Mouse (Mus musculus): ENCODE data around the gene Gmip. TPM values are rescaled to one million over a fixed set of nuclear protein-coding genes. Genes with fewer than 3 reads are reported as not detected.
A peak's percentile ranks its signal among the peaks of the same experiment; 100 is the strongest.

The Gmip gene
- polyA plus RNA-seq, 1 experiment from 2014 or later = 5.8 TPM

DNA sequence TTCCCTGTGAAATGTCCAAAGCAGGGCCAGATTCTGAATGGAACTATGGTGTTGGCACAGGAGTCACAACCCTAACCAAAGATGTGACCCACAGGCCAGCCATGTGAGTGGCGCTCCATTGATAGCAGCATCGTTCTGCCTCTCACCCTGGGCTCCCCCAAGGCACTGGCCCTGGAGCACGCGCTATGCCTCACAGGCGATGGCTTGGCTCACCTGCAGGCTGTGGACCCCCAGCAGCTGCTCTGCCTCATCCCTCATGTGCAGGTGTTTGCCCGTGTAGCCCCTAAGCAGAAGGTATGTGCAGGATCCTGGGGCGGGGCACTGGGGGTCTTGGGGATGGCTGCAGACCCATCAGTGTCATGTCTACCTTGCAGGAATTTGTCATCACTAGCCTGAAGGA lies 5.1 kb upstream of the Gmip start:
- WGBS = 95% methylated on average over 7 of the region's 7 CpGs
- no peak overlapping the region for H3K4me2 ChIP-seq
- no peak overlapping the region for H3K27ac ChIP-seq
- no peak overlapping the region for H3K9ac ChIP-seq (replicated peaks)
- ATAC-seq (ENCODE audit: insufficient number of reproducible peaks, insufficient read depth, low FRiP score, low TSS enrichment, low read depth) = no peak
- peaks cover 3% of the 10 kb centered on the region; the same call in 1 of the 2 replicates for H3K4me1 ChIP-seq (replicated peaks)
- H3K27me3 ChIP-seq = no peaks in the 10 kb centered on the region
- no peak overlapping the region for H3K4me3 ChIP-seq (replicated peaks)
- H3K36me3 ChIP-seq = peaks cover 98% of the 10 kb centered on the region
- no peaks in the 10 kb centered on the region for H3K9me3 ChIP-seq

DNA sequence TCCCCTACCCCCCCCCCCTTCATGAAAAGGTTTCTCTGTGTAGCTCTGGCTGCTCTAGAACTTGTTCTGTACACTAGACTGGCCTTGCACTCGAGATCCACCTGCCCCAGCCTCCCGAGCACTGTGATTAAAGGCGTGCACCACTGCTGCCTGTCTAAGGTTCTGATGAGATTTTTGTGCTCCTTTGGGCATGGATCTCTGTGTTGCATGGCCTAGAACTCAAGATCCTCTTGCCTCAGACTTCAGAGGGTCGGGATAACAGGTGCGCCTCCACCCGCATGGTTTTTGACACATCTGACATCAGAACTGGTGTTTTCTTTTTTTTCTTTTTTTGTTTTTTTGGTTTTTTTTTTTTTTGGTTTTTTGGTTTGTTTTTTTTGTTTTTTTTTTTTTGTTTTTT lies 3.9 kb upstream of the Gmip start:
- Histone ChIP-seq H3K4me3 (replicated peaks) (no peak overlapping the region), H3K36me3 (peaks cover 86% of the 10 kb centered on the region), H3K4me1 (replicated peaks) (peaks cover 13% of the 10 kb centered on the region), H3K4me2 (no peak overlapping the region), H3K9me3 (no peaks in the 10 kb centered on the region), H3K9ac (replicated peaks) (no peak overlapping the region), H3K27me3 (no peaks in the 10 kb centered on the region), H3K27ac (no peak overlapping the region)
- WGBS = 90% methylated on average over 6 of the region's 6 CpGs
- no peak for ATAC-seq (ENCODE audit: insufficient number of reproducible peaks, insufficient read depth, low FRiP score, low TSS enrichment, low read depth)

DNA sequence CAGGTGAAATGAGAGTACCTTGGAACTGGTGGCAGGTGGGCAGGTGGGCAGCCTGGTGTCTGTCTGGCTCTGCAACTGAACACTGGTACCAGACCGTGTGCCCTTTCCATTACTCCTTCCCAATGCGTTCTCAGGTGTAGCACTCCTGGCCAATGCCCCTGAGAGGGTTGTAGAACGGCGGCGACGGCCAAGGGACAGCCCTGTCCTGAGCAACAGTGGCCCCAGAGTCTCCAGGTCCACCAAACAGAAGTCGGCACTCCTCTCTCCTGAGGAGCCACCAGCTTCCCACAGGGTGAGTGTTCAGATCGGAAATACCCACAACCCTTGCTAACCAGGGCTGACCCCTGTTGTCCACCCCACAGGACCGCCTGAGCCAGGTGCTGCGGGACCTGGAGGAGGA lies 3.4 kb upstream of the Gmip start:
- Histone ChIP-seq H3K4me1 (replicated peaks) (peaks cover 13% of the 10 kb centered on the region), H3K27me3 (no peaks in the 10 kb centered on the region), H3K9ac (replicated peaks) (no peak overlapping the region), H3K36me3 (peaks cover 80% of the 10 kb centered on the region), H3K27ac (no peak overlapping the region), H3K4me3 (replicated peaks) (no peak overlapping the region), H3K4me2 (no peak overlapping the region), H3K9me3 (no peaks in the 10 kb centered on the region)
- ATAC-seq (ENCODE audit: insufficient number of reproducible peaks, insufficient read depth, low FRiP score, low TSS enrichment, low read depth) = no peak
- 90% methylated on average over 10 of the region's 10 CpGs for WGBS

DNA sequence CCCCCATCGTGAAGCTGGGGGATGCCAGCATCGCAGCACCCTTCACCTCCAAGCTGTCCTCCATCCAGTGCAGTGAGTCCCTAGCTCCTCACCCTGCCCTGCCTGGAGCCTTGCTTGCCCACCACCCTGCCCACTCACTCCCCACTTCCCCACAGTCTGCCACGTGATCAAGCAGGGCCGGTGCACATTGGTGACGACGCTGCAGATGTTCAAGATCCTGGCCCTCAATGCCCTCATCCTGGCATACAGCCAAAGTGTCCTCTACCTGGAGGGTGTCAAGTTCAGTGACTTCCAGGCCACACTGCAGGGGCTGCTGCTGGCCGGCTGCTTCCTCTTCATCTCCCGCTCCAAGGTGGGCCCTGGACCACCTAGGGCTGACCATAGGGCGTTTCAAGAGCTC lies 3.0 kb upstream of the Gmip start:
- Histone ChIP-seq H3K27me3 (no peaks in the 10 kb centered on the region), H3K9me3 (no peaks in the 10 kb centered on the region), H3K4me1 (replicated peaks) (peaks cover 13% of the 10 kb centered on the region), H3K36me3 (peaks cover 76% of the 10 kb centered on the region), H3K27ac (no peak overlapping the region), H3K9ac (replicated peaks) (no peak overlapping the region), H3K4me2 (no peak overlapping the region), H3K4me3 (replicated peaks) (no peak overlapping the region)
- 96% methylated on average over 9 of the region's 9 CpGs for WGBS
- no peak; the same call in 1 of the 2 replicates for ATAC-seq (ENCODE audit: insufficient number of reproducible peaks, insufficient read depth, low FRiP score, low TSS enrichment, low read depth)

DNA sequence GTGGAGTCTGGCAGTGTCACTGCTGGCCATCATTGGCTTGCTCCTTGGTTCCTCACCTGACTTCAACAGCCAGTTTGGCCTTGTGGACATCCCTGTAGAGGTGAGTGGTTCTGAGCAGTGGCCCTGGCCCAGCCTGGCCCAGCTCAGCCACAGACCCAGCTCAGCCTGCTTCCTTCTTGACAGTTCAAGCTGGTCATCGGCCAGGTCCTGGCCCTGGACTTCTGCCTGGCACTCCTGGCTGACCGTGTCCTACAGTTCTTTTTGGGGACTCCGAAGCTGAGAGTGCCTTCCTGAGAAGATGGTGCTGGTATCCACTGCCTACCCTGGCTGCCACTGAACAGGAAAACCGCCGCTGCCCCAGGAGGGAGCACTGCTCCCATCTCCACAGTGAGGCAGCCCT lies 1.2 kb upstream of the Gmip start:
- 0 out of 2 replicates have a peak overlapping the region, but pooled peaks have one; percentile 12 for H3K9ac ChIP-seq (replicated peaks)
- H3K4me2 ChIP-seq = no peak overlapping the region
- no peaks in the 10 kb centered on the region for H3K9me3 ChIP-seq
- H3K27ac ChIP-seq = no peak overlapping the region
- no peak overlapping the region for H3K4me3 ChIP-seq (replicated peaks)
- peaks cover 13% of the 10 kb centered on the region for H3K4me1 ChIP-seq (replicated peaks)
- peaks cover 67% of the 10 kb centered on the region for H3K36me3 ChIP-seq
- no peaks in the 10 kb centered on the region for H3K27me3 ChIP-seq
- WGBS = 90% methylated on average over 5 of the region's 5 CpGs
- no peak for ATAC-seq (ENCODE audit: insufficient number of reproducible peaks, insufficient read depth, low FRiP score, low TSS enrichment, low read depth)

DNA sequence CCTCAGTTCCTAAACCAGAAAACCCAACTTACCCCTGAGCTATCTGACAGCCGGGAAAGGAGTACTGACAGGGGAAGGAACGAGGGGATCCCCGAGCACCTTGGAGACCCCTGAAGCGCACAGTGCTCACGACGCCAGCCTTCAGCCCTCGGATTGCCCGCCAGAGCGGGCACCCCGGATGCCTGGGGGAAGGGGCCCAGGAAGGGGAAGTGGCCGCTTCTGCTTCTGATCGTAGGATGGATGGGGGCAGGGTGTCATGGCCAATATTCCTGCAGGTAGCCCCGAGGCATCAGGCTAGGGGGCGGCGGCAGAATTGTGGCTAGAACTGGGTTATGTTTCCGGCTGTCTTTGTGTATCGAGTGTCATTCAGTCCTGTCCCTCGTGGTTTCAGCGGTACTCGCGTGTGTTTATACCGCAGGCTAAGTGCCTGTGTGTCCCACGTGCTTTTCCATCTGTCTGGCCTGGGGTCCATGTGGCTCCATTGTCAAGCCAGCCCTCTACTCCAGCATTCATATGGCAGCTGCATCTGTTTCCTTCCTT lies 455 bp downstream of the Gmip start:
- Histone ChIP-seq H3K27me3 (no peaks in the 10 kb centered on the region), H3K9me3 (no peaks in the 10 kb centered on the region), H3K4me1 (replicated peaks) (peaks cover 13% of the 10 kb centered on the region), H3K4me3 (replicated peaks) (peak overlapping the region; percentile 51), H3K9ac (replicated peaks) (peak overlapping the region; percentile 65), H3K36me3 (peaks cover 57% of the 10 kb centered on the region), H3K4me2 (peak overlapping the region; percentile 95), H3K27ac (no peak overlapping the region)
- peak; percentile 16; the same call in 1 of the 2 replicates for ATAC-seq (ENCODE audit: insufficient number of reproducible peaks, insufficient read depth, low FRiP score, low TSS enrichment, low read depth)
- 1% methylated on average over 23 of the region's 23 CpGs for WGBS

DNA sequence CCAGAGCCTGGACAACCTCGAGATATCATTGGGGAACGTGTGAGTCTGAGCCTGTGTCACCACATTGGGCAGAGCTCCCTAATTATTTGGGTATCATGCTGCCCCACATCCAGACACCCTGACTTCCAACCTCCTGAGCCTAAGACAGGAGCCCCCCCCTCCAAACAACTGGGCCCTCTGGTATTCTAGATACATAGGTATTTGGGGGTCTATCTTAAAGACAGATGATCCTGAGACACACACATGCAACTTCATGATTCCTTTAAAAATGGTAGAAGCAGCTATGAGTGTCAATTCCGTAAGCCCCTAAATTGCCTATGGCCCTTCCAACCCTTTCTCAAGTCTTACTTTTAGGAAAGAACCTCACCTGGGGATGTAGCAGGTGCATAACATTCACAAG lies 1.3 kb downstream of the Gmip start:
- Histone ChIP-seq H3K36me3 (peaks cover 58% of the 10 kb centered on the region), H3K9ac (replicated peaks) (no peak overlapping the region), H3K4me3 (replicated peaks) (no peak overlapping the region), H3K4me1 (replicated peaks) (peaks cover 13% of the 10 kb centered on the region), H3K27ac (no peak overlapping the region), H3K4me2 (no peak overlapping the region; the same call in 1 of the 2 replicates), H3K9me3 (no peaks in the 10 kb centered on the region), H3K27me3 (no peaks in the 10 kb centered on the region)
- 53% methylated on average over 3 of the region's 3 CpGs for whole genome bisulfite sequencing
- no peak for ATAC-seq (ENCODE audit: insufficient number of reproducible peaks, insufficient read depth, low FRiP score, low TSS enrichment, low read depth)

DNA sequence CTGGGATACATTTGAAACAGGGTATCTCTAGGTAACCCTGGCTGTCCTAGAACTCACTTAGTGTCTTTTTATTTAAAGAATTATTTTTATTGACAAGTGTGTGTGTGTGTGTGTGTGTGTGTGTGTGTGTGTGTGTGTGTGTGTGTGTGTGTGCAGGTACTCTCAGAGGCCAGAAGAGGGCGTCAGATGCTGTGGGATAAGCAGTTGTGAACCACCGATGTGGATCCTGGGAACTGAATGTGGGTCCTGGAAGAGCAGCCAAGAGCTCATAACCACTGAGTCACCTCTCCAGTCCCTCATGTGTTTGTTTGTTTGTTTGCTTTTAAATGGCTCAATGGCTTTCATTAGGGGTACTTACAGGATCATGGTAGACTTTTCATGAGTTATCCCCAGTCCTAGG lies 6.4 kb downstream of the Gmip start:
- 94% methylated on average over 2 of the region's 2 CpGs for WGBS
- no peak overlapping the region for H3K9ac ChIP-seq (replicated peaks)
- ATAC-seq (ENCODE audit: insufficient number of reproducible peaks, insufficient read depth, low FRiP score, low TSS enrichment, low read depth) = no peak
- no peaks in the 10 kb centered on the region for H3K9me3 ChIP-seq
- H3K27ac ChIP-seq = no peak overlapping the region
- no peaks in the 10 kb centered on the region for H3K27me3 ChIP-seq
- H3K4me2 ChIP-seq = no peak overlapping the region
- H3K4me3 ChIP-seq (replicated peaks) = no peak overlapping the region
- H3K36me3 ChIP-seq = peaks cover 56% of the 10 kb centered on the region
- no peaks in the 10 kb centered on the region for H3K4me1 ChIP-seq (replicated peaks)

DNA sequence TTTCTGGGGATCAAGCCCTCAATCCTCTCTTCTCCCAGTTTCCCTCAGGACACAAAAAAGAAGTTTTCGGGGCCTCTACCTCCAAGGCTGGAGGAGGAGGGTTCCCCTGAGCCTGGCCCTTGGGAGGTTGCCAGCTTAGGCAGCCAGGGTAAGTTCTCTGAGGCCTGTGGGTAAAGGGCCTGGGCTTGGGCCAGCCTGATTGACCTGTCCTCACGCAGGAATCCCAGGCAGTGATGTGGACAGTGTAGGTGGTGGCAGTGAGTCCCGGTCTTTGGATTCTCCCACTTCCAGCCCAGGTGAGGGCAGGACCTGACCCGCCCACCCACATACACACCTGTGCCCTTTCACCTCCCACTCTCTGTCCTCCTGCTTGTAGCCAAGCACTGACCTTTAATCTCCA lies 6.9 kb downstream of the Gmip start:
- Histone ChIP-seq H3K9me3 (no peaks in the 10 kb centered on the region), H3K4me2 (no peak overlapping the region), H3K4me3 (replicated peaks) (no peak overlapping the region), H3K27me3 (no peaks in the 10 kb centered on the region), H3K9ac (replicated peaks) (no peak overlapping the region), H3K27ac (no peak overlapping the region), H3K36me3 (peaks cover 56% of the 10 kb centered on the region), H3K4me1 (replicated peaks) (no peaks in the 10 kb centered on the region)
- no peak for ATAC-seq (ENCODE audit: insufficient number of reproducible peaks, insufficient read depth, low FRiP score, low TSS enrichment, low read depth)
- WGBS = 91% methylated on average over 4 of the region's 4 CpGs

DNA sequence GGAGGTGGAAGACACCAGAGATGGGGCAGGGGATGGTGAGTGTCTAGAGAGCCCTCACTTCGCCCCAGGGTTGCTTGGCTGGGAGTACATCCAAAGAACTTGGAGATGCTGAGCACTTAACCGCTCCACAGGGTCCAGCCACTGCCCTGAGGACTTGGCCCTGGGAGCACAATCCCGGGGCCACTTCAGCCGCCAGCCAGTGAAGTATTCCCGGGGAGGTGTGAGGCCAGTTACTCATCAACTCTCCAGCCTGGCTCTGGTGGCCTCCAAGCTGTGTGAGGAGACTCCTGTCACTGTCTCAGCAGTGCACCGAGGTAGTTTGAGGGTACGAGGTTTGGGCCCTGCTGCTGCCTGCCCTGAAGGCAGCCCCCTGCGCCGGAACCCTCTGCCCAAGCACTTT lies 12.0 kb downstream of the Gmip start:
- no peak overlapping the region for H3K4me2 ChIP-seq
- H3K9ac ChIP-seq (replicated peaks) = no peak overlapping the region
- H3K4me1 ChIP-seq (replicated peaks) = peaks cover 31% of the 10 kb centered on the region
- H3K27ac ChIP-seq = no peak overlapping the region
- H3K4me3 ChIP-seq (replicated peaks) = no peak overlapping the region
- 74% methylated on average over 9 of the region's 9 CpGs for WGBS
- ATAC-seq (ENCODE audit: insufficient number of reproducible peaks, insufficient read depth, low FRiP score, low TSS enrichment, low read depth) = no peak
- H3K36me3 ChIP-seq = peaks cover 46% of the 10 kb centered on the region
- H3K9me3 ChIP-seq = no peaks in the 10 kb centered on the region
- no peaks in the 10 kb centered on the region for H3K27me3 ChIP-seq

DNA sequence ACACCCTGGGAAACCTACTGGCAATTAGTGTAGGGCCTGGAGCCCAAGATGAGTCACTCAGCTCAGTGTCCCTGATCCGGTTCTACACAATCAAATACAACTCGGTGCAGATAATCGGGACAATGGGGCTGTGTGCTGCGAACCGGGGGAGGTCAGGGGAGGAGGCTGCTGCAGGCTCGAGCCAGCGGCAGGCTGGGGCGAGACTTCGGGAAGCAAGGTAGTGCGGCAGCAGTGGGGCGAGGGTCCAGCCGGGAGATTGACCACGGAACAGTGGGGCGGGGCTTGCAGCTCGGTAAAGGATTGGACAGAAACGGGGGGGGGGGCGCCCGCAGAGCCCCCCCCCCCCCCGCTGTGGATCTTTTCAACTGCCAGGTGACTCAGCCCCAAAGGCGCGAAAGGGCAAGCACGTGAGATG lies 13.5 kb downstream of the Gmip start:
- Histone ChIP-seq H3K27me3 (no peaks in the 10 kb centered on the region), H3K4me1 (replicated peaks) (peaks cover 31% of the 10 kb centered on the region), H3K27ac (peak overlapping the region; percentile 87; the same call in 1 of the 2 replicates), H3K9me3 (no peaks in the 10 kb centered on the region), H3K4me3 (replicated peaks) (peak overlapping the region; percentile 64), H3K9ac (replicated peaks) (peak overlapping the region; percentile 76), H3K36me3 (peaks cover 43% of the 10 kb centered on the region), H3K4me2 (peak overlapping the region; percentile 80)
- peak; percentile 34; the same call in 1 of the 2 replicates for ATAC-seq (ENCODE audit: insufficient number of reproducible peaks, insufficient read depth, low FRiP score, low TSS enrichment, low read depth)
- WGBS = under 1% methylated on average over 16 of the region's 22 CpGs

Data from limb, embryonic 12.5 days (tissue).